Mouse (Mus musculus) liver, postnatal 0 days (tissue): ENCODE measurements around the gene Sema5b.

Experiments
- CTCF ChIP-seq: sonication (generic); IDR thresholded peaks from 2 replicates; pipeline ENCODE4 v1.5.1; 2016; ENCODE audit warnings: antibody characterized with exemption, low read depth
- EP300 ChIP-seq: IDR thresholded peaks from 2 replicates; pipeline ENCODE4 v1.6.1; 2016; ENCODE audit warnings: antibody characterized with exemption, low read depth, mild to moderate bottlenecking

GRCm38 (mm10) chr16:35660222-35660621, 119.3 kb downstream of the Sema5b start:
- TF ChIP-seq CTCF (no peak), EP300 (no peak)
